Comparison of ENCODE assay signal across 9 mouse cellular contexts in genomic region chr15:81796228-81796627, GRCm38 (mm10). TPM values are rescaled to one million over a fixed set of nuclear protein-coding genes. Genes with fewer than 3 reads are reported as not detected.
A peak's percentile ranks its signal among the peaks of the same experiment; 100 is the strongest.
DNase-seq lines count a peak whose midpoint lies in the region; ATAC-seq and TF ChIP-seq lines count a peak whose summit lies in the region.
"Had no signal": no experiment of that assay in that cellular context is flagged by ENCODE, and none has a peak within 500 bp of the region (broad histone marks: within the 10 kb centered on the region; RNA-seq: fewer than 3 reads in every experiment).

No protein-coding gene starts in this region.

- peak; percentile 69 for TF ChIP-seq RAD21 in MEL (IDR thresholded peaks at IDR 0.05; ENCODE audit: low read depth, low read length)

- TF ChIP-seq POLR2A in heart, adult 2 months (IDR thresholded peaks at IDR 0.05; ENCODE audit: insufficient read depth, low read depth, low read length): peak; percentile 36; the same call in 1 of the 2 replicates
- no peak for TF ChIP-seq POLR2A in MEL (IDR thresholded peaks at IDR 0.05; ENCODE audit: control insufficient read depth in 1 of 2, insufficient read depth in 1 of 2, low read depth in 1 of 2, low read length in 2 of 2, poor library complexity in 1 of 2)

- no peaks in the 10 kb centered on the region for H3K36me3 ChIP-seq in heart, adult 2 months (ENCODE audit: control insufficient read depth, insufficient read depth, low read length)
- H3K36me3 ChIP-seq in heart, embryonic 12.5 days: peaks cover 46% of the 10 kb centered on the region
- H3K36me3 ChIP-seq in MEL (ENCODE audit: control insufficient read depth in 1 of 2, insufficient read depth in 2 of 2, low read length in 2 of 2): peaks cover 0 to 4% of the 10 kb centered on the region in 2 experiments; a peak in 2 of 4 replicates

- intact Hi-C loops in heart, adult 2 months (cut with DNase I): loop anchor here (2.0 kb wide), 1 partner anchor 17 kb away; no protein-coding TSS in a partner anchor
- intact Hi-C loops in heart, postnatal 25 days (cut with DNase I): no loop called here

- TF ChIP-seq EP300 in heart, adult 2 months (IDR thresholded peaks at IDR 0.05; ENCODE audit: insufficient read depth, low read depth, low read length): peak; percentile 92
- TF ChIP-seq EP300 in MEL (IDR thresholded peaks at IDR 0.05; ENCODE audit: low read depth in 1 of 2, low read length in 2 of 2): no peak

- H3K4me2 ChIP-seq in heart, embryonic 12.5 days: no peak overlapping the region
- H3K4me2 ChIP-seq: hindbrain, embryonic 15.5 days had no signal

- no peak for ATAC-seq in heart, embryonic 12.5 days (ENCODE audit: insufficient number of reproducible peaks, low FRiP score)

- peak overlapping the region; percentile 28; the same call in 1 of the 2 replicates for H3K9ac ChIP-seq in heart, adult 2 months (ENCODE audit: low read depth, low read length)
- no peak overlapping the region for H3K9ac ChIP-seq in heart, embryonic 12.5 days
- H3K9ac ChIP-seq in MEL (ENCODE audit: control insufficient read depth, low read depth, low read length, poor library complexity, severe bottlenecking): no peak overlapping the region
- H3K9ac ChIP-seq: hindbrain, embryonic 15.5 days had no signal

- no peaks in the 10 kb centered on the region for H3K9me3 ChIP-seq in heart, embryonic 12.5 days (replicated peaks)
- H3K9me3 ChIP-seq in MEL (replicated peaks; ENCODE audit: insufficient read depth, low read length): no peaks in the 10 kb centered on the region
- H3K9me3 ChIP-seq: hindbrain, embryonic 15.5 days had no signal

- no peaks in the 10 kb centered on the region for H3K27me3 ChIP-seq in heart, adult 2 months (ENCODE audit: control insufficient read depth, insufficient read depth, low read length)
- no peaks in the 10 kb centered on the region for H3K27me3 ChIP-seq in heart, embryonic 12.5 days (replicated peaks)
- H3K27me3 ChIP-seq in MEL (ENCODE audit: control insufficient read depth in 1 of 2, insufficient read depth in 2 of 2, low read length in 2 of 2): no peaks in the 10 kb centered on the region
- H3K27me3 ChIP-seq: hindbrain, embryonic 15.5 days had no signal

- H3K4me3 ChIP-seq in heart, adult 2 months: no peak overlapping the region
- H3K4me3 ChIP-seq in heart, embryonic 12.5 days: no peak overlapping the region
- H3K4me3 ChIP-seq in MEL (ENCODE audit: control insufficient read depth in 1 of 2, insufficient read depth in 1 of 2, low read depth in 2 of 2, low read length in 2 of 2): no peak overlapping the region
- H3K4me3 ChIP-seq: hindbrain, embryonic 15.5 days had no signal

- DNase-seq in heart, adult 2 months: peak; percentile 52 to 62
- DNase-seq in MEL (ENCODE audit: low read depth, low spot score): peak; percentile 41
- DNase-seq in heart, postnatal 25 days (ENCODE audit: low spot score): peak; percentile 34
- peak; percentile 64 for DNase-seq in lung, postnatal 14 days
- no peak for DNase-seq in ovary, postnatal 14 days (ENCODE audit: low spot score)
- no peak for DNase-seq in layer of hippocampus, postnatal 25 days (ENCODE audit: extremely low spot score in 1 of 2, low spot score in 1 of 2)
- no peak for DNase-seq in frontal cortex, postnatal 10 days (ENCODE audit: low spot score in 2 of 2)

- H3K4me1 ChIP-seq in heart, adult 2 months (ENCODE audit: control insufficient read depth, insufficient read depth, low read length): no peaks in the 10 kb centered on the region
- H3K4me1 ChIP-seq in heart, embryonic 12.5 days (replicated peaks): no peaks in the 10 kb centered on the region
- H3K4me1 ChIP-seq in MEL (ENCODE audit: control insufficient read depth in 1 of 2, insufficient read depth in 2 of 2, low read length in 2 of 2): peaks cover 0 to 3% of the 10 kb centered on the region in 2 experiments; a peak in 3 of 4 replicates
- H3K4me1 ChIP-seq: hindbrain, embryonic 15.5 days had no signal

- peak; percentile 76 for TF ChIP-seq CTCF in heart, adult 2 months (IDR thresholded peaks at IDR 0.05)
- TF ChIP-seq CTCF in MEL (IDR thresholded peaks at IDR 0.05 in 2 of 3, conservative IDR thresholded peaks at IDR 0.05 in 1 of 3; ENCODE audit: control insufficient read depth in 1 of 3, insufficient read depth in 1 of 3, low read depth in 2 of 3, low read length in 3 of 3, poor library complexity in 1 of 3, severe bottlenecking in 1 of 3): peak; percentile 42 to 57 (median 44)

- H3K27ac ChIP-seq in heart, adult 2 months: peak overlapping the region; percentile 52
- no peak overlapping the region for H3K27ac ChIP-seq in heart, embryonic 12.5 days (ENCODE audit: poor library complexity, severe bottlenecking)
- H3K27ac ChIP-seq in MEL (ENCODE audit: control insufficient read depth, low read depth, low read length): no peak overlapping the region
- H3K27ac ChIP-seq: hindbrain, embryonic 15.5 days had no signal

- 70% methylated on average over 3 of the region's 3 CpGs for WGBS in heart, adult 2 months
- 83% methylated on average over 3 of the region's 3 CpGs for WGBS in heart, embryonic 12.5 days

- no peaks in the 10 kb centered on the region for H3K79me2 ChIP-seq in heart, adult 2 months (replicated peaks; ENCODE audit: control insufficient read depth, insufficient read depth, low read length)
- H3K79me2 ChIP-seq in MEL (ENCODE audit: control insufficient read depth, insufficient read depth, low read length, poor library complexity): no peaks in the 10 kb centered on the region

TF ChIP-seq in MEL, 35 proteins besides CTCF, POLR2A, EP300 and RAD21:
- TF ChIP-seq TBP (IDR thresholded peaks at IDR 0.05; ENCODE audit: low read depth, low read length) (no peak), NRF1 (IDR thresholded peaks at IDR 0.05; ENCODE audit: insufficient read depth, low read depth, low read length, poor library complexity, severe bottlenecking) (no peak), MAFK (IDR thresholded peaks at IDR 0.05; ENCODE audit: borderline replicate concordance, low read depth, low read length) (no peak), TCF12 (IDR thresholded peaks at IDR 0.05; ENCODE audit: low read depth, low read length) (no peak), SIN3A (IDR thresholded peaks at IDR 0.05; ENCODE audit: low read length) (no peak), GATA1 (IDR thresholded peaks at IDR 0.05; ENCODE audit: low read depth, low read length) (no peak), ZC3H11A (IDR thresholded peaks at IDR 0.05; ENCODE audit: low read depth, low read length) (peak; percentile 31; the same call in 1 of the 2 replicates), POLR2AphosphoS2 (IDR thresholded peaks at IDR 0.05; ENCODE audit: low read length) (no peak), SMC3 (IDR thresholded peaks at IDR 0.05; ENCODE audit: low read depth, low read length) (peak; percentile 65), USF2 (IDR thresholded peaks at IDR 0.05; ENCODE audit: borderline replicate concordance in 1 of 2, insufficient read depth in 1 of 2, low read depth in 1 of 2, low read length in 2 of 2) (no peak), POLR2AphosphoS5 (IDR thresholded peaks at IDR 0.05; ENCODE audit: borderline replicate concordance, low read depth, low read length) (no peak)

RNA-seq across cellular contexts. Expression of gene Tef, which starts 6.0 kb away (rescaled TPM):
- 100 to 1,000 TPM in 1 of 2 experiments, 10 to 100 TPM in 1; 46.7 to 127 TPM for total RNA-seq in heart, adult 2 months (2021)
- 76.7 and 100 TPM in 2 replicates for polyA plus RNA-seq in heart, adult 2 months (2012; rRNA removed)
- polyA plus RNA-seq in heart, embryonic 12.5 days (2016; fragmentation: Nextera tagmentation; extraction: Ambion mirVana): 26.0 and 27.8 TPM in 2 replicates
- 11.6 and 12.3 TPM in 2 replicates for total RNA-seq in MEL (2012; rRNA removed)
- 10 to 100 TPM in 1 of 2 experiments, not detected in 1; 21.7 TPM for polyA plus RNA-seq in MEL (2012; ENCODE audit: insufficient read depth in 1 of 2, insufficient read length in 2 of 2, low read depth in 1 of 2, low replicate concordance in 2 of 2, missing spikeins in 1 of 2)
- total RNA-seq in heart, postnatal 25 days (2021): 100 to 1,000 TPM in 1 of 2 experiments, 10 to 100 TPM in 1; 64.1 to 135 TPM
- total RNA-seq in layer of hippocampus, postnatal 25 days (2021): 100 to 1,000 TPM; 237 to 266 TPM

RNA-seq across cellular contexts. Expression of gene Rangap1, which starts 50.9 kb away (rescaled TPM):
- 10 to 100 TPM; 25.7 to 27.3 TPM for total RNA-seq in heart, adult 2 months (2021)
- polyA plus RNA-seq in heart, adult 2 months (2012; rRNA removed): 14.1 and 19.1 TPM in 2 replicates
- polyA plus RNA-seq in heart, embryonic 12.5 days (2016; fragmentation: Nextera tagmentation; extraction: Ambion mirVana): 102 and 106 TPM in 2 replicates
- 191 and 197 TPM in 2 replicates for total RNA-seq in MEL (2012; rRNA removed)
- polyA plus RNA-seq in MEL (2012; ENCODE audit: insufficient read depth in 1 of 2, insufficient read length in 2 of 2, low read depth in 1 of 2, low replicate concordance in 2 of 2, missing spikeins in 1 of 2): 100 to 1,000 TPM in 1 of 2 experiments, not detected in 1; 281 TPM
- total RNA-seq in heart, postnatal 25 days (2021): 10 to 100 TPM; 22.7 to 27.5 TPM
- total RNA-seq in layer of hippocampus, postnatal 25 days (2021): 100 to 1,000 TPM; 146 to 164 TPM

RNA-seq across cellular contexts. Expression of gene Zc3h7b, which starts 51.4 kb away (rescaled TPM):
- total RNA-seq in heart, adult 2 months (2021): 10 to 100 TPM; 65.5 to 74.9 TPM
- 30.9 and 35.9 TPM in 2 replicates for polyA plus RNA-seq in heart, adult 2 months (2012; rRNA removed)
- polyA plus RNA-seq in heart, embryonic 12.5 days (2016; fragmentation: Nextera tagmentation; extraction: Ambion mirVana): 27.4 and 30.8 TPM in 2 replicates
- 16.9 and 18.2 TPM in 2 replicates for total RNA-seq in MEL (2012; rRNA removed)
- polyA plus RNA-seq in MEL (2012; ENCODE audit: insufficient read depth in 1 of 2, insufficient read length in 2 of 2, low read depth in 1 of 2, low replicate concordance in 2 of 2, missing spikeins in 1 of 2): 100 to 1,000 TPM in 1 of 2 experiments, 10 to 100 TPM in 1; 41.5 to 108 TPM
- total RNA-seq in heart, postnatal 25 days (2021): 10 to 100 TPM; 70.3 to 72.9 TPM
- 100 to 1,000 TPM; 145 to 150 TPM for total RNA-seq in layer of hippocampus, postnatal 25 days (2021)

Comparison
In these comparisons a context has a peak if more than half of its experiments do, and no peak if none do; other contexts are left out.
1. DNase-seq: peak in heart, adult 2 months (2 of 2), MEL (single experiment), heart, postnatal 25 days (single experiment) and lung, postnatal 14 days (single experiment); none in ovary, postnatal 14 days (single experiment), layer of hippocampus, postnatal 25 days (0 of 2) and frontal cortex, postnatal 10 days (0 of 2).